Mouse (Mus musculus): ENCODE results near the gene Papss1. TPM values are rescaled to one million over a fixed set of nuclear protein-coding genes. Genes with fewer than 3 reads are reported as not detected.

Gene Papss1
- polyA plus RNA-seq, 1 experiment from 2014 or later, result 98.6 TPM

DNA sequence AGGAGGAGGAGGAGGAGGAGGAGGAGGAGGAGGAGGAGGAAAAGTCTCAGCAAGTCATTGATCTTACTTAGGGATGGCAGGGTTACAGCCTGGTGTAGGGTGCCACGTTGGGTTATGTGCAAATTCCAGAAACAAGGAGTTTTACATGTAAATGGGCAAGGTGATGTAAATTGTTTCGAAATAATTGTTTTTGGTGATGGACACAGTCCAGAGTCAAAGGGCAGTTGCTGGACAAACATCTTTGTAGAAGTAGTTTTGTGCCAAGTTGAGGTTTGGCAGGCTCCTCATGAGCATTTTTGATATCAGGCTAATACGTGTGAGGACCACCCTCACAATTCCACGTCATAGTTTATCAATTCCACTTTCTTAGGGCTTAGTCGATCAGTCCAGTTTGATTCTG, 80.6 kb downstream of the Papss1 start:
- H3K9ac ChIP-seq, result no peak overlapping the region
- peaks cover 12% of the 10 kb centered on the region for H3K36me3 ChIP-seq (ENCODE audit: insufficient read depth)
- no peak overlapping the region for H3K4me2 ChIP-seq
- H3K4me1 ChIP-seq (ENCODE audit: insufficient read depth), result no peaks in the 10 kb centered on the region
- H3K9me3 ChIP-seq (ENCODE audit: low read depth, low read length), result no peaks in the 10 kb centered on the region
- no peaks in the 10 kb centered on the region for H3K27me3 ChIP-seq (ENCODE audit: insufficient read depth, low read length)
- DNase-seq (no peak), ATAC-seq (ENCODE audit: insufficient read depth) (no peak)
- H3K27ac ChIP-seq (ENCODE audit: low read depth), result no peak overlapping the region
- TF ChIP-seq CTCF (IDR thresholded peaks at IDR 0.05; ENCODE audit: low read depth), result no peak
- WGBS, result 82% methylated on average over 5 of the region's 5 CpGs
- H3K4me3 ChIP-seq (ENCODE audit: low read depth, low read length), result no peak overlapping the region

GRCm38 (mm10) chr3:131654366-131654765, 89.8 kb downstream of the Papss1 start:
- H3K36me3 ChIP-seq (ENCODE audit: insufficient read depth), result no peaks in the 10 kb centered on the region
- no peak overlapping the region for H3K27ac ChIP-seq (ENCODE audit: low read depth)
- WGBS, result 91% methylated on average over 3 of the region's 3 CpGs
- H3K4me1 ChIP-seq (ENCODE audit: insufficient read depth), result no peaks in the 10 kb centered on the region
- DNase-seq (no peak), ATAC-seq (ENCODE audit: insufficient read depth) (no peak)
- H3K4me2 ChIP-seq, result no peak overlapping the region
- no peaks in the 10 kb centered on the region for H3K27me3 ChIP-seq (ENCODE audit: insufficient read depth, low read length)
- TF ChIP-seq CTCF (IDR thresholded peaks at IDR 0.05; ENCODE audit: low read depth), result no peak
- no peaks in the 10 kb centered on the region for H3K9me3 ChIP-seq (ENCODE audit: low read depth, low read length)
- H3K9ac ChIP-seq, result no peak overlapping the region
- no peak overlapping the region for H3K4me3 ChIP-seq (ENCODE audit: low read depth, low read length)

DNA sequence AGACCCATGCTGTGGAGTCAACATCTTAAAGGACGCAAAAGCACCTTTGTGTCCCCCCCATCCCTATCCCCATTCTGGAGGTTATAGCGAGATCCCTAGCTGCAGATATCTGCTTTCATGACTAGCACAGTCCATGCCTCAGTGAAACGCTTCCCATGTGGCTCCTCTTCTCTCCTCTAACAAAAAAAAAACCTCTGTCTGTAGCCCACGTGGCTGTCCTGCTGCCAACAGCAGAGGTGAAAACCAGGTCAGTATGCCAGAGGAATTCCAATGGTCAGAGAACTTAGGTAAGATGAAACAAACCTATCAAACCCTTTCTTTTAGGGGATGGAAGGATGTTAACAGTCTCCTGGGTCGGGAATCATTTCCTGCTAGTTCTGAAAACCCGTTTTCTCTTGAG, 91.5 kb downstream of the Papss1 start:
- no peak overlapping the region for H3K4me3 ChIP-seq (ENCODE audit: low read depth, low read length)
- no peak for DNase-seq
- ATAC-seq (ENCODE audit: insufficient read depth), result no peak
- TF ChIP-seq CTCF (IDR thresholded peaks at IDR 0.05; ENCODE audit: low read depth), result no peak
- H3K9me3 ChIP-seq (ENCODE audit: low read depth, low read length), result no peaks in the 10 kb centered on the region
- H3K36me3 ChIP-seq (ENCODE audit: insufficient read depth), result no peaks in the 10 kb centered on the region
- 53% methylated on average over 6 of the region's 6 CpGs for WGBS
- no peaks in the 10 kb centered on the region for H3K27me3 ChIP-seq (ENCODE audit: insufficient read depth, low read length)
- no peak overlapping the region for H3K4me2 ChIP-seq
- no peak overlapping the region for H3K9ac ChIP-seq
- H3K27ac ChIP-seq (ENCODE audit: low read depth), result no peak overlapping the region
- no peaks in the 10 kb centered on the region for H3K4me1 ChIP-seq (ENCODE audit: insufficient read depth)

DNA sequence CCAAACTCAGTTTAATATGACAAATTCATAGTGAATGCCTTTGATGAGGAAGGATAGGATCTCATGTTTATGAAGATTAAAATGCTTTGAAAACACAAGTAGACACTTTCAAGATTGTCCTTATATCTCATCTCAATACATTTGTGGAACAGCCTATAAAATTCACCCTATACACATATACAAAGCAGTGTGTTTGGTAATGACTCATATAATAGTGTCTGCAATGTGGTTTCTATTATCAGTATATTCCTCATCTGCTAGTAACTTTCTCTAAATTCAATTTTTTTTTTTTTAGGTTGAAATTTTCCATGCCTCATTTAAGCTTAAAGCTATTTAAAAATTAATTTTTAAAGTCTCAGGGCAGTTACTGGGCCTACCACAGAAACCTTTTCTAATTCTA, 95.6 kb downstream of the Papss1 start:
- TF ChIP-seq CTCF (IDR thresholded peaks at IDR 0.05; ENCODE audit: low read depth), result no peak
- ATAC-seq (ENCODE audit: insufficient read depth) (no peak), DNase-seq (no peak)
- Histone ChIP-seq H3K9me3 (ENCODE audit: low read depth, low read length) (no peaks in the 10 kb centered on the region), H3K4me1 (ENCODE audit: insufficient read depth) (no peaks in the 10 kb centered on the region), H3K27ac (ENCODE audit: low read depth) (no peak overlapping the region), H3K36me3 (ENCODE audit: insufficient read depth) (no peaks in the 10 kb centered on the region), H3K4me3 (ENCODE audit: low read depth, low read length) (no peak overlapping the region), H3K27me3 (ENCODE audit: insufficient read depth, low read length) (no peaks in the 10 kb centered on the region), H3K9ac (no peak overlapping the region), H3K4me2 (no peak overlapping the region)

DNA sequence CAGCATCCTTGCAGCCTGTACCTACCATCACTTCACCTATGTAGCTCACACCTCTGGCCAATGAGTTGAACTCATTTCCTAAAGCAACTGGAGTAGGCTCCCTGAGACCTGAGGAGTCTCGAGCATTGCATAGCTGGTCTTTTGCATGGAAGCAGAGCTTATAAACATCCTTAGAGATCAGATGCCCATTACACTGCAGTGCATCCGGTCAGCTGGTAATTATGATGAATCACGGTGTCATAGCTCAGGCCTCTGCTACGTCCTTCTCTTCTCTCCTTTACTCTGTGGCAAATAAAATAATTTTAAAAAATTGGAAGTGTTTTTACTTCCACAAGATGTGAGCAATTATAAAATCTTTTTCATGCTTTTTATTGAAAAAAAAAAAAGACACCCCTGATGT, 96.1 kb downstream of the Papss1 start:
- ATAC-seq (ENCODE audit: insufficient read depth) (peak; percentile 35; the same call in 1 of the 2 replicates), DNase-seq (peak; percentile 27)
- Histone ChIP-seq H3K27ac (ENCODE audit: low read depth) (no peak overlapping the region), H3K4me3 (ENCODE audit: low read depth, low read length) (no peak overlapping the region), H3K9ac (no peak overlapping the region), H3K4me1 (ENCODE audit: insufficient read depth) (no peaks in the 10 kb centered on the region), H3K27me3 (ENCODE audit: insufficient read depth, low read length) (no peaks in the 10 kb centered on the region), H3K36me3 (ENCODE audit: insufficient read depth) (no peaks in the 10 kb centered on the region), H3K9me3 (ENCODE audit: low read depth, low read length) (no peaks in the 10 kb centered on the region), H3K4me2 (no peak overlapping the region)
- 55% methylated on average over 4 of the region's 4 CpGs for WGBS
- TF ChIP-seq CTCF (IDR thresholded peaks at IDR 0.05; ENCODE audit: low read depth), result no peak

GRCm38 (mm10) chr3:131662589-131663148, 98.1 kb downstream of the Papss1 start:
- H3K4me2 ChIP-seq, result no peak overlapping the region
- H3K4me1 ChIP-seq (ENCODE audit: insufficient read depth), result no peaks in the 10 kb centered on the region
- H3K4me3 ChIP-seq (ENCODE audit: low read depth, low read length), result no peak overlapping the region
- DNase-seq (peak; percentile 8), ATAC-seq (ENCODE audit: insufficient read depth) (peak; percentile 59)
- no peaks in the 10 kb centered on the region for H3K27me3 ChIP-seq (ENCODE audit: insufficient read depth, low read length)
- H3K9ac ChIP-seq, result no peak overlapping the region
- H3K9me3 ChIP-seq (ENCODE audit: low read depth, low read length), result no peaks in the 10 kb centered on the region
- no peak overlapping the region for H3K27ac ChIP-seq (ENCODE audit: low read depth)
- H3K36me3 ChIP-seq (ENCODE audit: insufficient read depth), result no peaks in the 10 kb centered on the region
- WGBS, result 65% methylated on average over 5 of the region's 5 CpGs
- no peak for TF ChIP-seq CTCF (IDR thresholded peaks at IDR 0.05; ENCODE audit: low read depth)

GRCm38 (mm10) chr3:131669910-131670309, 105.3 kb downstream of the Papss1 start:
- Histone ChIP-seq H3K36me3 (ENCODE audit: insufficient read depth) (no peaks in the 10 kb centered on the region), H3K4me1 (ENCODE audit: insufficient read depth) (no peaks in the 10 kb centered on the region), H3K4me3 (ENCODE audit: low read depth, low read length) (no peak overlapping the region), H3K9me3 (ENCODE audit: low read depth, low read length) (no peaks in the 10 kb centered on the region), H3K4me2 (no peak overlapping the region), H3K27ac (ENCODE audit: low read depth) (no peak overlapping the region), H3K9ac (no peak overlapping the region), H3K27me3 (ENCODE audit: insufficient read depth, low read length) (no peaks in the 10 kb centered on the region)
- WGBS, result 43% methylated on average over 1 of the region's 1 CpGs
- TF ChIP-seq CTCF (IDR thresholded peaks at IDR 0.05; ENCODE audit: low read depth), result no peak
- ATAC-seq (ENCODE audit: insufficient read depth), result no peak
- DNase-seq, result peak; percentile 21

- H3K4me3 ChIP-seq (ENCODE audit: low read depth, low read length), result no peak overlapping the region
- WGBS, result 61% methylated on average over 12 of the region's 12 CpGs
These were observed 121.5 kb downstream of the Papss1 start for GRCm38 (mm10) chr3:131686106-131686505.

More at GRCm38 (mm10) chr3:131686106-131686505, 121.5 kb downstream of the Papss1 start:
- peak; percentile 81 for ATAC-seq (ENCODE audit: insufficient read depth)
- TF ChIP-seq CTCF (IDR thresholded peaks at IDR 0.05; ENCODE audit: low read depth), result no peak
- no peak overlapping the region for H3K4me2 ChIP-seq
- peak; percentile 48 for DNase-seq
- no peak overlapping the region for H3K27ac ChIP-seq (ENCODE audit: low read depth)
- no peaks in the 10 kb centered on the region for H3K9me3 ChIP-seq (ENCODE audit: low read depth, low read length)
- no peaks in the 10 kb centered on the region for H3K36me3 ChIP-seq (ENCODE audit: insufficient read depth)
- no peaks in the 10 kb centered on the region for H3K27me3 ChIP-seq (ENCODE audit: insufficient read depth, low read length)
- no peak overlapping the region for H3K9ac ChIP-seq
- peaks cover 3% of the 10 kb centered on the region; the same call in 1 of the 2 replicates for H3K4me1 ChIP-seq (ENCODE audit: insufficient read depth)
